Mouse (Mus musculus) thymus, postnatal 14 days (tissue): ENCODE measurements at regions not wholly inside any gene's neighbourhood (a gene's known extent, or its start where the extent isn't known, plus 50 kb on each side); places are given as distances from the start of the nearest gene placed in this dataset.

Experiments used
- DNase-seq: peaks from one replicate; pipeline ENCODE4 v3.0.0; 2021

DNA sequence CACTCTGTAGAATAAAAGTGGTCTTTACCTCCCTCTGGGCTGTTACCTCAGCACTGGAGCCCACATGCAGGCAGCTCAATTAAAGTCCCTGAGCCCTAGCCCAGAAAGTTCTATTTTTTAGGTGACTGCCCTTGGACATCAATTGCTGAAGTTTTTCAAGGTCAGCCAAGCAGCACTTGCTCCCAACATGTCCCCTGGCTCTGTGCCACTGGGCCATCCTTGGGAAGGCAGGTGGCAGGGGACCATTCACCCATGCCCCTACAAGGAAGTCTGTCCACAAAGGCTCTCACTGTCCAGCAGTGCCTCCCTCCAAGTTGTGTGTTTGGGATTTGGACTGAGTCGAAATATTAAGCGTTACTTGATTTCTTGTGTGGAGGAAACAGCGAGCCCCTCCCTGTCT lies 112.6 kb upstream of the Kazn start:
- DNase-seq, result no peak

- DNase-seq, result no peak
Observed at GRCm38 (mm10) chr4:142350986-142351385, 111.8 kb upstream of the Kazn start.

GRCm38 (mm10) chr4:142348910-142349309 lies 109.7 kb upstream of the Kazn start:
- DNase-seq, result peak; percentile 10

GRCm38 (mm10) chr4:142342482-142343206 lies 103.4 kb upstream of the Kazn start:
- no peak for DNase-seq

- DNase-seq, result no peak
Observed at GRCm38 (mm10) chr4:142341305-142341704, 102.1 kb upstream of the Kazn start.

- DNase-seq, result no peak
Observed at GRCm38 (mm10) chr4:142340057-142340456, 100.9 kb upstream of the Kazn start.

GRCm38 (mm10) chr4:142337701-142338100 lies 98.5 kb upstream of the Kazn start:
- no peak for DNase-seq

DNA sequence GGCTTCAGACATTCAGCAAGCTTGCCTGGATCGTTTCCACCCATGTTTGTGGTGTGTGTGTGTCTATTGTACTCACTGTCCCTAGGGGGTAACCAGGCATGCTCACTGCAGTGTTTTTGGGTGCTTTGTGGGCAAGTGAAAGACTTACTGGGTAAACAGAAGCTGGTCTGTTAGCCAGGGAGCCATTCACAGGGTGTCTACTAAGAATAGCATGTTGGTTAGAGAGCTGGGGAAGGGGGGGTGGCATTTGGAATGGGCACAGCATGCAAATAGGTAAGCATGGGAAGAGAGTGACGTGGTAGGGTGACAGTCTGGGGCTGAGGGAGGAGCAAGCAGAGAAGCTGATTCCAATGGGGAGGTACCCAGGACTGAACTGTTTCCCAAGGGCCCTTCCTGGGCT lies 97.7 kb upstream of the Kazn start:
- DNase-seq, result no peak

DNA sequence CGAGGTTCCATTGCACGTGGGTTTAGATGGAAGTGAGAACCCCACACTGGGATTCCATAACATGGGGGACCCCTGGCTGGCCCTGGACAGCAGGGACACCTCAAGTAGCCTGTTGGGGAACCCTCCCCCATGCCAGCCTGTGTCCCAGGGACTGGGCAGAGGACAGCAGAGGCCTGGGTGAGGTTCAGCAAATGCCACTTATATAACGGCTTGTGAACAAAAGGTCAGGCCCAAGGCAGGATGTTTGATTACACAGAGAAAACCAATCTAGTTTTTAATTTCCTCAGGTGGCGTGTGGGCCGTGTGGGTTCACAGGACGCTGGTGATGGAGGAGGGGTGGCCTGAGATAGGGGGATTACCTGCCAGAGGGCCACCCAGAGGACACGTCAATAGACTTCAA lies 94.9 kb upstream of the Kazn start:
- DNase-seq, result no peak

DNA sequence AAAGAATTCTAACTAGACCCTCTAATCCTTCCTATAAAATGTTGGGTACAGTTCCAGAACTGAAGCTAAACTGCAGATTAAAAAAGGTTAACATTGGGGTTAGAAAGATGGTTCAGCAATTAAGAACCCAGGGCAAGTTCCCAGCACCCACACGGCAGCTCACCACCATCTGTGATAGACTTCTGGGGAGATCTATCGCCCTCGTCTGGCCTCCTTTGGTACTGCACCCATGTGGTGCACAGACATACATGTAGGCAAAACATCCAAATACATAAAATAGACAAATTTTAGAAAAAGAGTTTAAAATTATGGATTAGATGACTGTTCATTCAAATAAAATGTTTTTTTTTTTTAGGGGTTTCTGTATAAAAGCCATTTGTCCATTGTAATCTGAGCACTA lies 91.4 kb upstream of the Kazn start:
- no peak for DNase-seq

DNA sequence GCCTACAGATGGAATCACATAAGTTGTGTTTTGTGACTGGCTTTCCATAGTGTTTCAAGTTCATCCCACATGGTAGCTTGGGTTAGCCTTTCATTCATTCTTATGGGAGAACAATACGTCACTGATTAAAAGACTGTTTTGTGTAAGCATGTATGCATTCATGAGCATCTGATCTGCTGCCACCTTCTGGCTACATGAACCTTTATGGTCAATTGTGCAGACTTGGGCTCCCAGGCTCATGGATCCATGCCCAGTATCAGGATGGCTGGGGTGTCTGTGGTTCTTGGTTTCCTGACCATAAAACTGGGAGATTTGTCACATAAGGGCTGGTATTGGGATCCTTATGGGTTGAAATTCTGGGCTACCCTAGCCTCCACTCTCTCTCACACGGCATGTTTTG lies 90.4 kb upstream of the Kazn start:
- no peak for DNase-seq

DNA sequence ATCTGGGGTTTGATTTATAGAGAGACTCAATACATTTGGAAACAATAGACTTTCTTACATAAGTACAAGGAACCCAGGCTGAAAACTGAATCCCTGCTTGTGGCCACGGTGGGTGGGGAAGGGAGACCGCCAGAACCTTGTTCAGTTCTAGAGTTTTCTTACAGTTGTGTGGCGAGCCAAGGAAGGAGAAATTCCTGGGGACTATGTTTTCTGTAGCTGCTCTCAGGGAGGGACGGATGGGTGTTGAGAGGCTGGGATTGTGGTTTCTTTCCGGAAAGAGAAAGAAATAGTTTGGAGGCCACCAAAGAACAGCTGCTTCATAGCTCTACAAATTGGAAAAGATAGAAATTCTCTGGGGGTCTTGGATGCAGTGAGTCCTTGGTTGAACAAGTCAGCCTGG lies 87.3 kb upstream of the Kazn start:
- no peak for DNase-seq

GRCm38 (mm10) chr4:142321209-142321863 lies 82.1 kb upstream of the Kazn start:
- DNase-seq, result no peak

DNA sequence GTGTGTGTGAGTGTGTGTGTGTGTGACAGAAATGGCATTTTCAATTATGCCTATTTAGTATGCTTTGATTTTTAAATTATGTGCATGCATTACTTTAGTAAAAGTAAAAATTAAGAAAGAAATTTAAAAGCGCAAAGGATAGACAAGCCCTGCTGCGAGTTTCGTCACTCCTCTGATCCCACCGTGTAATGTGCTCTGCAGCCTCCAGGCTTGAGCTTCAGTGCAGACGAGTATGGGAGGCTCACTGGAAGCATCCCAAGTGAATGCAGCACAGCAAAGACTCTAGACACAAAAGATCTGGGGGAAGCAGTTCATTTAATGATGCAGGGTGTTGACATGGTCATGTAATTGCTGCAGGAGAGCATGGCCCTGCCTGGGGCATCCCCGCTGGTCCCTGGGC lies 71.1 kb upstream of the Kazn start:
- DNase-seq, result no peak

DNA sequence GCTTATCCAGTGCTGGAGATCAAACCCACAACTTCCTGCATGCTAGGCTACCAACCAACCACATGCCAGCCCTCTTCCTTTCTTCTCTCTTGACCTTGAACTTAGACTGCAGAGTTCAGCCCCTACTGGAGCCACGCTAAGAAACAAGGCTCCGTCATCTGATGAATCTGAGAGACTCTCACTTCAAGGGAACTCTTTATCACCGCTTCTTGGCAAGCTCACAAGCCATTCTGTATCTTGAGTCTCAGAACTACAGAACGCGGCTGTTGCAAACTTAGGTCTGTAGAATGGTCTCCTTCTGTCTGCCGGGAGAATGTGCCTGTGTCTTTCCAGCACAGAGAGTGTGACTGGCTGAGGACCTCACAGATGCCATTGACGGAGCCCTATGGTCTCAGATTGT lies 69.1 kb upstream of the Kazn start:
- no peak for DNase-seq

DNA sequence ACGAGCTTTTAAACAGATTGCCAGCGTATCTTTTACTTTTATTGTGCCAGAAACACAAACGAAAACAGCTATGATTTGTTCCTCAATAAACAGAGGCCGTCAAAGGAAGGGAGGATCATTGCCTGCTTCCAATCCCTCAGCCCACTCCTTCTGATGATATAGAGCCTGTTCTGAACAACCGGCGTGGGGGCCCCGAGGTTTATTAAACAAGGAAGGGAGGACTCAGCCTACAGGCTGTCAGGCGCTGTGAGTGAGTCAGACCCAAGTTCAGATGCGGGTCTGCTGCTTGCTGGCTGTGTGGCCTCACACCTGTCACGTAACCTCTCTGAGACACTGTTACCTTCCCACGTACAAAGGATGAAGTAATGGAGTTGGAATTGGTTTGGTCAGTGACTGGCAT lies 68.1 kb upstream of the Kazn start:
- DNase-seq, result no peak

GRCm38 (mm10) chr4:142306076-142306475 lies 66.9 kb upstream of the Kazn start:
- DNase-seq, result no peak

DNA sequence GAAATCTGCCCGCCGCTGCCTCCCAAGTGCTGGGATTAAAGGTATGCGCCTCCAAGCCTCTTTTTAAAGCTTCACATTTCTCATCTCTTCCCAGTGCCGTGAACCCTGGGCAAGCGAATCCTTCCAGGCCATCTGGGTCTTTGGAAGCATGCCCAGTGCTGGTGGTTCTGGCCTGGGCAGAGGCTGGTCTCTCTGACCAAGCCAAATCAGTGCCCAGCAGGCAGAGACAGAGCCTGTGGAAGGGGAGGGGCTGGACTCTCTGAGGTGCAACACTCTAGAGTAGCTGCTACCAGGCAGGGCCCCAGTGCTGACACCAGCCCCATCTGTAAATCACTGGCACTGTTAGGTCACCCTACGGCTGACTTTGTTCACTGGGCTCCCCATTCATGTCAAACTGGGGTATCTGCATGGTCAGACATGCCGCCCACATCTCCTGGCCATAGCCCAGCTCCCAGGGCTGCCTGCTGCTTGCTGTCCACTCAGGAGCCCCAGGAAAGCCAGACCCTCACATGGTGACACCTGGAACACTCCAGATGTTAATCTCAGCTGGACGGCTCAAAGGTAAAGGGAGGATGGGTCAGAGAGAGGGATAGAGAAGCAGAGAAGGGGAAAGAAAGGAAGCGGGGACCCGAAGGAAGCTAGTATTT lies 64.3 kb upstream of the Kazn start:
- DNase-seq, result no peak

GRCm38 (mm10) chr4:142302724-142303120 lies 63.5 kb upstream of the Kazn start:
- DNase-seq, result no peak

DNA sequence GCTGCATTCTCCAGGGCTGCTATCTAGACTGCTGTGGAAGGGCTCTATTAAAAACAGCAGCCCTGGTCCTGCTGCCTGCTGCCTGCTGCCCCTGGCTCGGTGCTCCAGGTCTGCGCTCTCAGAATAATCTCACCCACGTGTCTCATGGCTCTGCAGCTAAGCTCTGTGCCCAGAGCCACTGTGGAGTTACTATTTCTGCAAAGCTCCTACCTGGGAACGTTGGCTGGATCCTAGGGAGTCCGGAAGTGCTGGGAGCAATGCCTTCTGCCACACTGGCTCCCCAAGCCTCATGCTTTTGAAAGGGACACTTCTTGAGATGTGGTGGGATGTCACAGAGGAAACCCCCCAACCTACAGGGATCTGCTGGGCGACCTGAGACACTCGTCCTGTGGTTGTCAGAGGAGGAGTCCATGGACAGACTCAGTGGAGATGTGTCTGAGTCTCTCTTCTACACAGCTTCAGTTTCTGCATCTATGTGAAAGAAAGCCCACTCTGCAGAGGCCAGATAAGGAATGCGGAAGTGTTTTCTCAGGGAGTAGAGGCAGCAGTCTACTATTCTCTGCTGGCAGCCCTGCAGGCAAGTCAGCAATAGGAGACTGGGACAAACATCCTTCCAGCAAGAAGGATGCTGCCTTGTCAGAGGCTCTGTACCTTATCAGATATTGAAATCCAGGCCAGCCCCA lies 63.0 kb upstream of the Kazn start:
- DNase-seq, result no peak

- DNase-seq, result no peak
Observed at GRCm38 (mm10) chr4:142298770-142299337, 59.7 kb upstream of the Kazn start.

DNA sequence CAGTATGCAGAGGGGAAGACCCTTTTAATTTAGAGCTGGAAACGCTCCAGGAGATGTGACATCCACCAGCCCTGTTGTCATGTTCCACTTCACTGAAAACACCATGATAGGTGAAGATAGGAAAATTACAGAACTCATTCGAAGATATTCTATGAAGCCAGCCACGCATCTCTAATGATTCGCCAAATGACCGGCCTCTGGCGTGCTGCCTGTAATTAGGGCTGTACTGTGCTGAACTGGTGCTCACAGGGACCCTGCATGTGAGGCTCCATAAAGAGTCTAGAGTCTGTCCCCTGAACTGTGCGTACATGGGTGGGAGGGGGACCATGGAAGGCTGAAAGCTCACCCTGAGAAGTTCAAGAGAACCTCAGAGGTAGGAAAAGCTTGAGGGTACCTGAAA lies 53.6 kb upstream of the Kazn start:
- DNase-seq, result no peak

DNA sequence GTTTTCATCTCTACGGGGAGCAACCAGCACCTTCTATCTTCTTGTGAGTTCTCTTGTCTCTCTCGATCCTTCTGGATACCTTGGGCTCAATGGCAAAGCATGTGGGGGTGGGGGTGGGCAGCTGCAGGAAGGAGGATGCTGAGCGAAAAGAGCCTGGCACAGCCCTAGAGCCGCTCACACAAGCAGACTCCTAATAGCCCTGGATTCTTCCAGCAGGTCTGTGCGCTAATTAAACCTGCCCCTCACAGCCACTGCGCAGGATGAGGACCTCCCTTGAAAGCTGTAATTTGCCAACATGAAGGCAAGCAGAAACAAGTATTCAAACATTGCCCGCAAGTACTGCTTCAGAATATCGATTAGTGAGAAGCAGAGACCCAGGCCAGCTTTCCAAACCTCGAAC lies 53.1 kb upstream of the Kazn start:
- DNase-seq, result no peak

DNA sequence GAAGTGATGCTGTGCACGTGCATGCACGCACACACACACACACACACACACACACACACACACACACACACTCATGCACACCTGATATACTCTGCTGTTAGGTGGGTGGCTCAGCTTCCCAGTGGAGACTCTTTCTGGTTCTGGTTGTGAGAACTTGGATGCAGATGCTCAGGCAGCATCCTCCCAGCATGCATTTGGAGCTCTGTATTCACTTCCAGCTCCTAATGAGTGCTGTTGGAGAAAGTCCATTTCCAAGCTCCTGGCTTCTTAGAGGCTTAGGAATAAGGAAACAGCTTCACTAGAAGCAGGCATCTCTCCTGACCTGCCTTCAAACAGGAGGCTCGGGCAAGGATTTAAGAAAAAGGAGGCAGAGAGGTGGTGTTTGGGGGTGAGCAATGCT lies 52.2 kb upstream of the Kazn start:
- DNase-seq, result no peak
